Comparison of ENCODE assay signal across 12 mouse cellular contexts in genomic region chr5:120464321-120464720, GRCm38 (mm10). TPM values are rescaled to one million over a fixed set of nuclear protein-coding genes. Genes with fewer than 3 reads are reported as not detected.
DNase-seq lines count a peak whose midpoint lies in the region; ATAC-seq and TF ChIP-seq lines count a peak whose summit lies in the region.
"Had no signal": no experiment of that assay in that cellular context is flagged by ENCODE, and none has a peak within 500 bp of the region (broad histone marks: within the 10 kb centered on the region; RNA-seq: fewer than 3 reads in every experiment).

No protein-coding gene starts in this region.

- TF ChIP-seq CTCF in heart, adult 2 months (IDR thresholded peaks at IDR 0.05), result peak; percentile 46
- TF ChIP-seq CTCF in midbrain, postnatal 0 days (IDR thresholded peaks at IDR 0.05), result peak; percentile 76
- peak; percentile 61 for TF ChIP-seq CTCF in Patski (IDR thresholded peaks at IDR 0.05)

- no peaks in the 10 kb centered on the region for H3K79me2 ChIP-seq in heart, adult 2 months (replicated peaks; ENCODE audit: control insufficient read depth, insufficient read depth, low read length)

- no peaks in the 10 kb centered on the region for H3K9me3 ChIP-seq in midbrain, postnatal 0 days (ENCODE audit: low read length)
- H3K9me3 ChIP-seq in midbrain, embryonic 14.5 days (ENCODE audit: control insufficient read depth, low read length), result no peaks in the 10 kb centered on the region
- H3K9me3 ChIP-seq: forebrain, embryonic 13.5 days; heart, embryonic 15.5 days; stomach, embryonic 15.5 days had no signal

- no peaks in the 10 kb centered on the region for H3K27me3 ChIP-seq in heart, adult 2 months (ENCODE audit: control insufficient read depth, insufficient read depth, low read length)
- no peaks in the 10 kb centered on the region for H3K27me3 ChIP-seq in midbrain, postnatal 0 days (ENCODE audit: insufficient read depth, low read length)
- H3K27me3 ChIP-seq in midbrain, embryonic 14.5 days (ENCODE audit: control insufficient read depth, insufficient read depth, low read length), result no peaks in the 10 kb centered on the region
- no peaks in the 10 kb centered on the region for H3K27me3 ChIP-seq in Patski
- H3K27me3 ChIP-seq: stomach, embryonic 15.5 days had no signal

- 78% methylated on average over 4 of the region's 4 CpGs for WGBS in heart, adult 2 months
- 79% methylated on average over 4 of the region's 4 CpGs for WGBS in midbrain, postnatal 0 days
- 84% methylated on average over 4 of the region's 4 CpGs for WGBS in midbrain, embryonic 14.5 days

- POLR2A ChIA-PET in Patski (lab: Charles Lee), result no interaction called here

- no peak for DNase-seq in heart, adult 2 months
- DNase-seq in heart, adult 8-10 months (ENCODE audit: low spot score), result no peak
- no peak for DNase-seq in midbrain, postnatal 0 days (ENCODE audit: low spot score)
- DNase-seq in midbrain, embryonic 14.5 days, result no peak
- DNase-seq in Patski (ENCODE audit: low read depth, low spot score), result no peak
- peak; percentile 26 for DNase-seq in naive thymus-derived CD4-positive, alpha-beta T cell, adult 2 months (ENCODE audit: low read depth)
- no peak for DNase-seq in heart, postnatal 36 days

- H3K4me1 ChIP-seq in heart, adult 2 months (ENCODE audit: control insufficient read depth, insufficient read depth, low read length), result no peaks in the 10 kb centered on the region
- H3K4me1 ChIP-seq in midbrain, postnatal 0 days (ENCODE audit: insufficient read depth, low read length), result no peaks in the 10 kb centered on the region
- H3K4me1 ChIP-seq in midbrain, embryonic 14.5 days (ENCODE audit: control insufficient read depth, insufficient read depth, low read length), result no peaks in the 10 kb centered on the region
- H3K4me1 ChIP-seq: forebrain, embryonic 13.5 days; stomach, embryonic 15.5 days had no signal

- intact Hi-C loops in heart, adult 2 months (cut with DNase I), result no loop called here
- intact Hi-C loops in heart, postnatal 36 days (cut with DNase I), result no loop called here

- H3K36me3 ChIP-seq in heart, adult 2 months (ENCODE audit: control insufficient read depth, insufficient read depth, low read length), result no peaks in the 10 kb centered on the region
- no peaks in the 10 kb centered on the region for H3K36me3 ChIP-seq in midbrain, postnatal 0 days (ENCODE audit: insufficient read depth, low read length)
- H3K36me3 ChIP-seq in midbrain, embryonic 14.5 days (ENCODE audit: control insufficient read depth, insufficient read depth, low read length), result no peaks in the 10 kb centered on the region
- H3K36me3 ChIP-seq: heart, embryonic 15.5 days; stomach, embryonic 15.5 days had no signal

- no peak overlapping the region for H3K4me2 ChIP-seq in midbrain, postnatal 0 days (ENCODE audit: low read depth, low read length, poor library complexity, severe bottlenecking)
- H3K4me2 ChIP-seq in midbrain, embryonic 14.5 days (ENCODE audit: low read length), result no peak overlapping the region
- H3K4me2 ChIP-seq: forebrain, embryonic 13.5 days; heart, embryonic 15.5 days; stomach, embryonic 15.5 days had no signal

- no peak for ATAC-seq in midbrain, postnatal 0 days (ENCODE audit: low FRiP score)
- ATAC-seq in midbrain, embryonic 14.5 days (ENCODE audit: low FRiP score, low TSS enrichment), result no peak
- ATAC-seq in Patski, result no peak
- ATAC-seq in erythroid progenitor cell, adult 5-6 weeks (replicated peaks; ENCODE audit: low FRiP score, poor library complexity, severe bottlenecking), result no peak
- ATAC-seq: forebrain, embryonic 13.5 days had no signal

- TF ChIP-seq EP300 in heart, adult 2 months (IDR thresholded peaks at IDR 0.05; ENCODE audit: insufficient read depth, low read depth, low read length), result no peak

- H3K27ac ChIP-seq in heart, adult 2 months, result no peak overlapping the region
- no peak overlapping the region for H3K27ac ChIP-seq in midbrain, postnatal 0 days (ENCODE audit: low read depth, low read length)
- H3K27ac ChIP-seq in midbrain, embryonic 14.5 days (replicated peaks; ENCODE audit: low read depth, low read length), result no peak overlapping the region
- H3K27ac ChIP-seq: forebrain, embryonic 13.5 days; heart, embryonic 15.5 days; stomach, embryonic 15.5 days had no signal

- no peak for TF ChIP-seq POLR2A in heart, adult 2 months (IDR thresholded peaks at IDR 0.05; ENCODE audit: insufficient read depth, low read depth, low read length)

- CTCF ChIA-PET in Patski (lab: Charles Lee), result interaction anchor here (1.0 to 3.1 kb wide), 3 partner anchors 12 to 141 kb away, joined by 3 to 11 read pairs (median 3); partner anchors contain the start of gene Sds

- no peak overlapping the region for H3K9ac ChIP-seq in heart, adult 2 months (ENCODE audit: low read depth, low read length)
- H3K9ac ChIP-seq in midbrain, postnatal 0 days (replicated peaks; ENCODE audit: low read length, poor library complexity, severe bottlenecking), result no peak overlapping the region
- no peak overlapping the region for H3K9ac ChIP-seq in midbrain, embryonic 14.5 days (replicated peaks; ENCODE audit: low read length)
- H3K9ac ChIP-seq: forebrain, embryonic 13.5 days; heart, embryonic 15.5 days; stomach, embryonic 15.5 days had no signal

- in situ Hi-C loops in Patski (cut with MboI; ENCODE audit: low pct_unique_long_range_greater_than_20kb), result no loop called here

- no peak overlapping the region for H3K4me3 ChIP-seq in heart, adult 2 months
- H3K4me3 ChIP-seq in midbrain, postnatal 0 days (ENCODE audit: low read depth, low read length), result no peak overlapping the region
- no peak overlapping the region for H3K4me3 ChIP-seq in midbrain, embryonic 14.5 days (replicated peaks; ENCODE audit: low read depth, low read length)
- H3K4me3 ChIP-seq: forebrain, embryonic 13.5 days; heart, embryonic 15.5 days; stomach, embryonic 15.5 days had no signal

RNA-seq across cellular contexts. Expression of gene Sdsl, which starts 8.3 kb away (rescaled TPM):
- total RNA-seq in heart, adult 2 months (2021), result 1 to 10 TPM; 8.8 to 9.8 TPM
- 12.6 and 13.5 TPM in 2 replicates for polyA plus RNA-seq in heart, adult 2 months (2012; rRNA removed)
- total RNA-seq in heart, adult 8-10 months (2022), result 10 to 100 TPM in 1 of 4 experiments, 1 to 10 TPM in 3; 8.6 to 11.4 (median 9.5) TPM
- 3.4 and 4.4 TPM in 2 replicates for total RNA-seq in midbrain, postnatal 0 days (2014; rRNA removed)
- polyA plus RNA-seq in midbrain, postnatal 0 days (2015; fragmentation: Nextera tagmentation; extraction: Ambion mirVana), result 5.8 and 6.0 TPM in 2 replicates
- 6.0 TPM in 2 replicates for polyA plus RNA-seq in midbrain, embryonic 14.5 days (2014; fragmentation: Nextera tagmentation; extraction: Ambion mirVana)
- polyA plus RNA-seq in Patski (2021), result 18.5 TPM
- 1 to 10 TPM; 8.3 to 9.1 TPM for total RNA-seq in heart, postnatal 36 days (2021)
- total RNA-seq in erythroid progenitor cell, adult 5-6 weeks (2015; ENCODE audit: low replicate concordance), result 4.2 TPM in 1 of 2 replicates, not detected in the other
- 2.7 and 4.8 TPM in 2 replicates for total RNA-seq in erythroid progenitor cell, adult 5-6 weeks (2017; ENCODE audit: low replicate concordance)
- total RNA-seq: neutrophil, adult 5-6 weeks had no signal

RNA-seq across cellular contexts. Expression of gene Sds, which starts 12.0 kb away (rescaled TPM):
- total RNA-seq in heart, adult 2 months (2021), result 1 to 10 TPM; 1.2 to 3.0 TPM
- 5.6 and 10.9 TPM in 2 replicates for polyA plus RNA-seq in heart, adult 2 months (2012; rRNA removed)
- 1 to 10 TPM; 1.4 to 4.9 (median 1.7) TPM for total RNA-seq in heart, adult 8-10 months (2022)
- total RNA-seq in midbrain, postnatal 0 days (2014; rRNA removed), result not detected in 2 replicates
- 0.17 and 0.23 TPM in 2 replicates for polyA plus RNA-seq in midbrain, postnatal 0 days (2015; fragmentation: Nextera tagmentation; extraction: Ambion mirVana)
- 0.55 TPM in 1 of 2 replicates, not detected in the other for polyA plus RNA-seq in midbrain, embryonic 14.5 days (2014; fragmentation: Nextera tagmentation; extraction: Ambion mirVana)
- 1.3 TPM for polyA plus RNA-seq in Patski (2021)
- total RNA-seq in heart, postnatal 36 days (2021), result 1 to 10 TPM; 1.2 to 2.2 TPM
- total RNA-seq in erythroid progenitor cell, adult 5-6 weeks (2015; ENCODE audit: low replicate concordance), result not detected in 2 replicates
- not detected in 2 replicates for total RNA-seq in erythroid progenitor cell, adult 5-6 weeks (2017; ENCODE audit: low replicate concordance)
- total RNA-seq: neutrophil, adult 5-6 weeks had no signal
- polyA plus RNA-seq: forebrain, embryonic 13.5 days; heart, embryonic 15.5 days had no signal

RNA-seq across cellular contexts. Expression of gene Lhx5, which starts 32.8 kb away (rescaled TPM):
- not detected for total RNA-seq in heart, adult 2 months (2021)
- not detected in 2 replicates for polyA plus RNA-seq in heart, adult 2 months (2012; rRNA removed)
- total RNA-seq in heart, adult 8-10 months (2022), result not detected
- 27.0 and 30.3 TPM in 2 replicates for total RNA-seq in midbrain, postnatal 0 days (2014; rRNA removed)
- 13.9 and 14.7 TPM in 2 replicates for polyA plus RNA-seq in midbrain, postnatal 0 days (2015; fragmentation: Nextera tagmentation; extraction: Ambion mirVana)
- polyA plus RNA-seq in midbrain, embryonic 14.5 days (2014; fragmentation: Nextera tagmentation; extraction: Ambion mirVana), result 34.1 and 44.9 TPM in 2 replicates
- 0.03 TPM for polyA plus RNA-seq in Patski (2021)
- total RNA-seq in heart, postnatal 36 days (2021), result not detected
- total RNA-seq in erythroid progenitor cell, adult 5-6 weeks (2015; ENCODE audit: low replicate concordance), result not detected in 2 replicates
- total RNA-seq in erythroid progenitor cell, adult 5-6 weeks (2017; ENCODE audit: low replicate concordance), result not detected in 2 replicates
- total RNA-seq: neutrophil, adult 5-6 weeks had no signal
- polyA plus RNA-seq: heart, embryonic 15.5 days had no signal

RNA-seq across cellular contexts. Expression of gene Plbd2, which starts 39.1 kb away (rescaled TPM):
- 10 to 100 TPM; 39.5 to 47.1 TPM for total RNA-seq in heart, adult 2 months (2021)
- polyA plus RNA-seq in heart, adult 2 months (2012; rRNA removed), result 27.7 and 32.1 TPM in 2 replicates
- total RNA-seq in heart, adult 8-10 months (2022), result 10 to 100 TPM; 46.7 to 54.2 (median 49.5) TPM
- 26.7 and 27.9 TPM in 2 replicates for total RNA-seq in midbrain, postnatal 0 days (2014; rRNA removed)
- 49.9 and 52.9 TPM in 2 replicates for polyA plus RNA-seq in midbrain, postnatal 0 days (2015; fragmentation: Nextera tagmentation; extraction: Ambion mirVana)
- polyA plus RNA-seq in midbrain, embryonic 14.5 days (2014; fragmentation: Nextera tagmentation; extraction: Ambion mirVana), result 24.7 and 26.1 TPM in 2 replicates
- 97.1 TPM for polyA plus RNA-seq in Patski (2021)
- 10 to 100 TPM; 37.3 to 49.8 TPM for total RNA-seq in heart, postnatal 36 days (2021)
- 1.1 and 2.1 TPM in 2 replicates for total RNA-seq in erythroid progenitor cell, adult 5-6 weeks (2015; ENCODE audit: low replicate concordance)
- 2.0 and 3.9 TPM in 2 replicates for total RNA-seq in erythroid progenitor cell, adult 5-6 weeks (2017; ENCODE audit: low replicate concordance)

RNA-seq across cellular contexts. Expression of gene Slc8b1, which starts 46.6 kb away (rescaled TPM):
- total RNA-seq in heart, adult 2 months (2021), result 10 to 100 TPM; 10.0 to 12.2 TPM
- polyA plus RNA-seq in heart, adult 2 months (2012; rRNA removed), result 13.2 and 16.5 TPM in 2 replicates
- total RNA-seq in heart, adult 8-10 months (2022), result 10 to 100 TPM in 2 of 4 experiments, 1 to 10 TPM in 2; 8.2 to 12.4 (median 10.0) TPM
- 1.9 and 2.1 TPM in 2 replicates for total RNA-seq in midbrain, postnatal 0 days (2014; rRNA removed)
- 2.5 and 2.7 TPM in 2 replicates for polyA plus RNA-seq in midbrain, postnatal 0 days (2015; fragmentation: Nextera tagmentation; extraction: Ambion mirVana)
- polyA plus RNA-seq in midbrain, embryonic 14.5 days (2014; fragmentation: Nextera tagmentation; extraction: Ambion mirVana), result 0.85 and 1.5 TPM in 2 replicates
- 13.4 TPM for polyA plus RNA-seq in Patski (2021)
- total RNA-seq in heart, postnatal 36 days (2021), result 10 to 100 TPM; 12.5 to 13.9 TPM
- 3.4 and 5.0 TPM in 2 replicates for total RNA-seq in erythroid progenitor cell, adult 5-6 weeks (2015; ENCODE audit: low replicate concordance)
- total RNA-seq in erythroid progenitor cell, adult 5-6 weeks (2017; ENCODE audit: low replicate concordance), result 3.0 and 6.7 TPM in 2 replicates

Comparison
In these comparisons a context has a peak if more than half of its experiments do, and no peak if none do; other contexts are left out.
1. RNA of gene Lhx5, which starts 32.8 kb away (total RNA-seq): 27.0 to 30.3 TPM in midbrain, postnatal 0 days; not detected in heart, adult 2 months, not detected in heart, adult 8-10 months, not detected in heart, postnatal 36 days and not detected in erythroid progenitor cell, adult 5-6 weeks; every median in the first group is over 10 times any median in the second.
2. Peak in every context shown above with its lines, with median percentiles within 50 percentile points of each other: CTCF ChIP-seq.